Mouse (Mus musculus) C2C12 (cell line): ENCODE measurements around the gene Mecom. TPM values are rescaled to one million over a fixed set of nuclear protein-coding genes. Genes with fewer than 3 reads are reported as not detected.

ENCODE experiments used
- H3K27me3 ChIP-seq: one replicate; pipeline ENCODE4 v1.6.1; 2011; ENCODE audit not compliant: control insufficient read depth, insufficient read depth, insufficient read length
- H3K36me3 ChIP-seq: one replicate; pipeline ENCODE4 v1.6.1; 2011; ENCODE audit not compliant: control insufficient read depth, insufficient read depth
- H3K4me3 ChIP-seq: one replicate; pipeline ENCODE4 v1.5.1; 2011; ENCODE audit warnings: mild to moderate bottlenecking, control low read depth; ENCODE audit not compliant: poor library complexity, insufficient read depth, severe bottlenecking
- H3K79me2 ChIP-seq: one replicate; pipeline ENCODE4 v1.6.1; 2011; ENCODE audit not compliant: control insufficient read depth, insufficient read depth
- H3K79me3 ChIP-seq: one replicate; pipeline ENCODE4 v1.6.1; 2011; ENCODE audit warnings: low read depth, control low read depth
- H3ac ChIP-seq: one replicate; pipeline ENCODE3; 2011; ENCODE audit warnings: low read depth; ENCODE audit not compliant: control insufficient read depth, insufficient read length
- CEBPB ChIP-seq: IDR thresholded peaks from one replicate; pipeline ENCODE4 v1.6.1; 2011; ENCODE audit warnings: low read depth, mild to moderate bottlenecking, control low read depth, moderate library complexity
- CTCF ChIP-seq: IDR thresholded peaks from one replicate; pipeline ENCODE4 v1.5.1; 2011; ENCODE audit not compliant: control insufficient read depth, insufficient read depth, insufficient read length
- FOSL1 ChIP-seq: IDR thresholded peaks from one replicate; pipeline ENCODE4 v1.8.0; 2011; ENCODE audit warnings: mild to moderate bottlenecking, low read length; ENCODE audit not compliant: poor library complexity, insufficient read depth, severe bottlenecking
- MAX ChIP-seq: IDR thresholded peaks from one replicate; pipeline ENCODE4 v1.6.1; 2011; ENCODE audit warnings: mild to moderate bottlenecking, control low read depth
- MYOD1 ChIP-seq: IDR thresholded peaks from one replicate; pipeline ENCODE4 v1.6.1; 2011; ENCODE audit warnings: low read depth; ENCODE audit not compliant: control insufficient read depth, insufficient read length
- MYOG ChIP-seq: IDR thresholded peaks from one replicate; pipeline ENCODE4 v1.6.1; 2011; ENCODE audit not compliant: control insufficient read depth, insufficient read length; ENCODE audit errors: extremely low read depth
- USF1 ChIP-seq: IDR thresholded peaks from one replicate; pipeline ENCODE4 v1.6.1; 2011; ENCODE audit warnings: low read depth, mild to moderate bottlenecking, control low read depth, moderate library complexity
- polyA plus RNA-seq: library from polyadenylated mRNA; unstranded; fragments of >200 nt; fragmentation: generic; extraction: Trizol; gene quantifications from one replicate; pipeline ENCODE4 v1.2.1, GENCODE M21; 2012; ENCODE audit warnings: missing spikeins

The Mecom gene
- polyA plus RNA-seq, 1 experiment = 1.3 TPM

DNA sequence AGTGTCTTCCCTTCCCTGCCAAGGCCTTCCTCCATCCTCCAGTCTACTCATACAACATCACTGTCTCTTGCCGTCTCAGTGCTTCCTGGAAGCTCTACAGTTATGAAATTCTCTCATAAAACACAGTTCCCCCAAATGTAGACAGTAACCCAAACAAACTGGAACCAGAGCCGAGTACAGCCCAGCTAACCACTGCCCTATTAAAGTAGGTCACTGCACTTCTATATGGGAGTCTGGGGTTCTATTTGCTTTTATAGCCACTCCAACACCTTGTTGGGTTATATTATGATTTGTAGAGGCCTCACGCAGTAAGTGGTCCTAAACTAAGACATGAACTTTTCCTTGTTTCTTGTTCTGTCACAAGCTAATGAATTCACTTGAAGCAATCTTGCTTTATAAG, 380.8 kb downstream of the Mecom start:
- Histone ChIP-seq H3K79me2 (no peaks in the 10 kb centered on the region), H3K79me3 (no peaks in the 10 kb centered on the region), H3ac (no peak overlapping the region), H3K36me3 (no peaks in the 10 kb centered on the region), H3K4me3 (no peak overlapping the region), H3K27me3 (no peaks in the 10 kb centered on the region)
- TF ChIP-seq FOSL1 (no peak), MYOG (no peak), USF1 (no peak), MAX (no peak), CEBPB (no peak), CTCF (no peak), MYOD1 (no peak)

DNA sequence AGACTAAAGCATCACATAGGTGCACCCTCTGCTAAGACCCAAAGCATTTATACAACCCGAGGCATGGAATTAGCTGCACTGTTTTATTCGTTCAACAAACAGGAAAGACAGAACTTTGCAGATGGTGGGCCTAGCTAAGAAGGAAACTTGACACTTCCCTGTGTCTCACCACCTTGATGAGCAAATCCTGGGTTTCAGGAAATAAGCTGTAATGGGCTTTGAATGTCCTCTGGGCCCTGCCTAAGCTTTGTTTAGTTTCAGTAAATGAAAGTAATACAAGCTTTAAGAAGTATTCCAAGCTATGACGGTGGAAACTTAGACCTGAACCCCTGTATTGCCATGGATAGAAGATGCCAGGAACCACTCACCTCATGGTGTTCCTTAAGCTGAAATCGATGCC, 383.0 kb downstream of the Mecom start:
- TF ChIP-seq CEBPB (no peak), USF1 (no peak), CTCF (no peak), FOSL1 (no peak), MYOG (no peak), MAX (no peak), MYOD1 (no peak)
- no peaks in the 10 kb centered on the region for H3K27me3 ChIP-seq
- H3K79me2 ChIP-seq = no peaks in the 10 kb centered on the region
- H3K79me3 ChIP-seq = no peaks in the 10 kb centered on the region
- H3K4me3 ChIP-seq = no peak overlapping the region
- no peaks in the 10 kb centered on the region for H3K36me3 ChIP-seq
- H3ac ChIP-seq = no peak overlapping the region

DNA sequence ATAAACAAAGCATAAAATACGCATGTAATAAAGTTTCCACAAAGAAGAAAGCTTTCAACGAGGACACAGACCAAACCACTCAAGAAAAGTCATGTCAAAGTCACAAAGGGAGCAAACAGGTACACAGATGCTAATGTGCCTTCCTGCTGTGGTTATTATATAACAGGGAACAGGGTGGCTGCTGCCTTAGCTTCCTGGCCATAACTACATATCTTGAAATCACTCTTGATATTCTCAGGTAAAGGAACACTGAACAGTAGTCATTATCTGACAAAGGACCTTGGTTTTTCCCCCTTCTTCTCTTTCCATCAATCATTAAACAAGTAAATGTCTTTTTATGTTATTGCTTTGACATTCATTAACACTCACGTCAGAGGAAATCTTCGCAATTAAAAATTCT, 384.4 kb downstream of the Mecom start:
- no peak overlapping the region for H3ac ChIP-seq
- no peaks in the 10 kb centered on the region for H3K36me3 ChIP-seq
- H3K79me3 ChIP-seq = no peaks in the 10 kb centered on the region
- no peaks in the 10 kb centered on the region for H3K79me2 ChIP-seq
- no peak overlapping the region for H3K4me3 ChIP-seq
- TF ChIP-seq CEBPB (no peak), MYOD1 (no peak), MYOG (no peak), USF1 (no peak), FOSL1 (no peak), CTCF (no peak), MAX (no peak)
- no peaks in the 10 kb centered on the region for H3K27me3 ChIP-seq

DNA sequence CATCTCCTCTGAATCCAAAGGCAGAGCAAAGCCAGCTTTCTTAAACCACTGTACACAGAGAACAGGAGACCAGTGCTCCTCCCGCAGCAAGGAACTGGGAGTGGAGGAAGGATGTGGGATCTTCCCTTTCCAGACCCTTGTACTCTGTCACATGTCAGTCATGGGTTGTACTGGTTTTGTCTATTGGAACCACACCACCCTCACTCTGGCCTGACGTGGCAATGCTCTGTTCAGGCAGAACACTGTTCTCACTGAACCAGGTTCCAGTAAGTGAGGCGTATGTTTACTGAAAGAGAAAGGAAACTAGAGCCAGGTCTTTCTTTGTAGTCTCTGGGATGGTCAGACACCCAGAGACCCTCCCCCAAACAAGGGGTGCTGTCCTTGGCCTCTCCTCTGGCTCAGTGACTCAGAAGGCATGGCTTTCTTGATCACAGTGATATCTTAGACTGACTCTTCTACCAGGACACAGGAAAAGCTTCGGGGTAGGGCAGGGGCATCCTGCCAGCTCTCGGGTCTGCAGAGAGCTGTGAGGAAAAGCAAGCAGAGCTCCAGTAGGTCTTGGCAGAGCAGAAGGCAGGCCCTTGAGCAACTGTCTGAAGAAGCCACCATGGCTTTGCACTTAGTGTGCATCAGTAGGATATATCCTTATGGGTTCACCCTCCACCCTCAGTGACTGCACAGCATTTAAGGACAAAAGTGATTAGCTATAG, 386.7 kb downstream of the Mecom start:
- Histone ChIP-seq H3K36me3 (no peaks in the 10 kb centered on the region), H3ac (no peak overlapping the region), H3K4me3 (no peak overlapping the region), H3K79me3 (no peaks in the 10 kb centered on the region), H3K27me3 (no peaks in the 10 kb centered on the region), H3K79me2 (no peaks in the 10 kb centered on the region)
- no peak for TF ChIP-seq MYOD1
- TF ChIP-seq MYOG = no peak
- TF ChIP-seq USF1 = no peak
- no peak for TF ChIP-seq MAX
- TF ChIP-seq CEBPB = no peak
- no peak for TF ChIP-seq FOSL1
- TF ChIP-seq CTCF = no peak

DNA sequence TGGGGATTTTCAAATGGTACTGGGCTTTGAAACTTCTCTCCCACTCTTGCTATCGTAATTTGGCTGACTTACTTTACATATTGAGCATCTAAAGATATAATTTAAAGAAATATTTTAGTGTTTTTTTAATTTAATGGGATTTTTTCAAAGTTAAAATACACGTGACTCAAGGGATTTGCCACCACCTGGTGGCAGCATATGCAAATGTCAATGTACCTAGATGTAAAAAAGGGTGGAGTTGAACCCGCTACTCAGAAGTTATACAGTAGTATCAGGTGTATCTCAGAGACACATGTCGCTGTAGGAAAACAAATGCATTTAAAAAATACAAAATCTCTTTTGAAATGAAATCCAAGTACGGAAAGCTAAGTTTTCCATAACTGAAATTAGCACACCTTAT, 387.5 kb downstream of the Mecom start:
- H3K27me3 ChIP-seq = no peaks in the 10 kb centered on the region
- no peaks in the 10 kb centered on the region for H3K79me3 ChIP-seq
- no peak overlapping the region for H3ac ChIP-seq
- H3K4me3 ChIP-seq = no peak overlapping the region
- no peak for TF ChIP-seq MYOD1
- no peak for TF ChIP-seq MYOG
- peak; percentile 4 for TF ChIP-seq USF1
- H3K36me3 ChIP-seq = no peaks in the 10 kb centered on the region
- no peaks in the 10 kb centered on the region for H3K79me2 ChIP-seq
